Mouse (Mus musculus): Measurements from ENCODE around the gene Ptgir. TPM values are rescaled to one million over a fixed set of nuclear protein-coding genes. Genes with fewer than 3 reads are reported as not detected.
A peak's percentile ranks its signal among the peaks of the same experiment; 100 is the strongest.

The Ptgir gene
- 1 to 10 TPM; 1.2 to 2.0 TPM for total RNA-seq (2021)
- long read RNA-seq, experiment 1: 0 reads
- long read RNA-seq, experiment 2, partial matches to known transcripts: 0 of 3 reads
- long read RNA-seq, experiment 2, other reads (novel, unspliced or antisense): 0 of 3 reads

DNA sequence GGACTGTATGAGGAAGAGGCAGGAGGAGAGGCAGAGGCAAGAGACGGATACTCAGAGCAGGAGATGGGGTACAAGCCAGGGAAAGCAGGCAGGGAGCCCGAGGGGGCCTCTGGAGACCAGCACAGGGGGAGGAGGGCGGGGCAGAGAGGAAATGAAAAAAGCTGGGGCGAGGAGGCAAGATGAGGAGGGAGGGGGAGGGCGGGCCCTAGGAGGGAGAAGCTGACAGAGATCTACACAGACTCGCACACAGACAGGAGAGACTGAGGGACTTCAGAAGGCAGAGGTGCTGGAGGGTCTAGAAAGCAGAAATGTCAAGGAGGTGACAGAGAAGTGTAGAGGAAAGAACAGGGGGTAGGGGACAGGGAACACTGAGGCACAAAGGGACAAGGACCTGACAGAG, at the start of gene Ptgir:
Gene Ptgir (plus strand): TSS at position 210 of the 400 bp plus-strand sequence.
- DNase-seq: no peak

GRCm38 (mm10) chr7:16858336-16858735, 48.0 kb upstream of the Ptgir start:
- peak; percentile 40 to 69 for DNase-seq

GRCm38 (mm10) chr7:16859902-16860651, 46.2 kb upstream of the Ptgir start:
- peak; percentile 43 to 45 for DNase-seq

DNA sequence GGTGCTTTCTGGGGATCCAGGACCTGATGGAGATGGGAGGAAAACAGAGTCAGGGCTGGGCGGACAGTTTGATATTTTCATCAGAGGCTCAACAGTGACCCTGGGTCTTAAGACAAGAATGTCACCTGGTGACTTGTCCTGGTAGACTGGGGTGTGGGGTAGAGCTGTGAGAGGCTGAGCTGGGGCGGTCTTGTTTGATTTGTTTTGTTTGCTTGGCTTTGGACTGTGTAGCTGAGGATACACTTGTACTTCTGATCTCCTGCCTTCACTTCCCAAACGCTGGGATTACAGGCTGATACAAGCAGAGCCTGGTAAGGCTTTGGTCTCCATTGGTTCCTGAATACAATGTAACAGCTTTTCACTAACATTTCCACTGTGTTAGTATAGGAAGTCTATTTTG, 38.8 kb upstream of the Ptgir start:
- no peak for DNase-seq

GRCm38 (mm10) chr7:16869497-16869896, 36.8 kb upstream of the Ptgir start:
- DNase-seq: peak; percentile 45 to 66

GRCm38 (mm10) chr7:16871600-16871999, 34.7 kb upstream of the Ptgir start:
- no peak for DNase-seq

- no peak for DNase-seq
Observed at GRCm38 (mm10) chr7:16872478-16872877, 33.8 kb upstream of the Ptgir start.

DNA sequence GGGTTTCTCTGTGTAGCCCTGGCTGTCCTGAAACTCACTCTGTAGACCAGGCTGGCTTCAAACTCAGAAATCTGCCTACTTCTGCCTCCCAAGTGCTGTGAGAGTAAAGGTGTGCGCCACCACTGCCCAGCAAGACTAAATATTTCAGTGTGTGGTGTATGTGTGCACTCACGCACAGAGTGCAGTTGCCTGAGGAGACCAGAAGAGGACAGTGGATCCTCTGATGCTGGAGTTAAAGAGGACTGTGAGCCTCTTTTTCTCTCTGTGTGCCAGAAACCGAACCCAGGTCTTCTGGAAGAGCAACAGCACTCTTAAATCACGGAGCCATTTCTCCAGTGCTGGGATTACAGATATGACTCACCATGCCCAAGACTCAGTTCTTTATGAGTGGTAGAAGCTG, 32.9 kb upstream of the Ptgir start:
- no peak for DNase-seq

- DNase-seq: peak; percentile 82 to 90
Observed at GRCm38 (mm10) chr7:16874190-16874589, 32.1 kb upstream of the Ptgir start.

DNA sequence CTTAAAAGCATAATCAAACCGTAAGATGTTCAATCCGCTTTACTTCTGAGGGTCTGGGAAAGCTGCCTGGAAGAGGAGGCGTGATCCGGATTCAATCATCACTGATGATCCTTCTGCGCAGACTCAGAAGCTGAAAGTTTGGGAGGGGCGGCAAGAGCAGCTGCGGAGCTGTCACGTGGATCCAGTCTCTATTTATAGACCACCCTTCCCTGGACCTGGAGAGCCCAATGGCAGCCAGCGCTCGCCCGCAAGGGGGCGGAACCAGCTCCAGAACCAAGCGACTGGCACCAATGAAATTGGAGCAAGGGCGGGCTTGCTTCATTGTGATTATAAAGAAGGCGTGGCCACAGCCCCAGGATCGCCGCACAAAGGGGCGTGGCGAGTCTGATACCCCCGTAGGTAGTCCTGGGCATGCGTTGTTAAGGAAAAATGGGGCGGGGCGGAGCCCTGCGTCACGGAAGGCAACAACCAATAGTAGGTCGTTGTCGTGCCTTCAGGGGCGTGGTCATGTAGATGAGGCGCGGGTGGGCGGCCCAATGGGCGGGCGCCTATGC, 31.5 kb upstream of the Ptgir start:
- DNase-seq: peak; percentile 99

DNA sequence AGATGAGACGGTGACA, 31.2 kb upstream of the Ptgir start, which contains the start of gene Dact3:
Gene Dact3 (plus strand): TSS at position 8 of the 16 bp plus-strand sequence.
- DNase-seq: no peak

DNA sequence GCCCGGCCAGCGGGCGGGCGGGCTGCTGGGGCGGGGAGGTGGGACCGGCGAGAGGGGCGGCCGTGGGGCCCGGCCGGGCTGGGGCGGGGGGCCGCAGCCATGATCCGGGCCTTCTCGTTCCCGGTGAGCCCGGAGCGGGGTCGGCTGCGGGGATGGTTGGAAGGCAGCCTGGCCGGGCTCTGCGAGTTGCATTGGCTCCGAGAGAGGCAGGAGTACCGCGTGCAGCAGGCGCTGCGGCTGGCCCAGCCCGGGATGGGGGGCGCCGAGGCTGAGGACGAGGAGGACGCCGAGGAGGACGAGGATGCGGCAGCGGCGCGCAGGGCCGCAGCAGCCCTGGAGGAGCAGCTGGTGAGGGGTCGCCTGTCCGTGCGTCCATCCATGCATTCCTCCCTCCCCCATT, 31.0 kb upstream of the Ptgir start:
- DNase-seq: no peak

DNA sequence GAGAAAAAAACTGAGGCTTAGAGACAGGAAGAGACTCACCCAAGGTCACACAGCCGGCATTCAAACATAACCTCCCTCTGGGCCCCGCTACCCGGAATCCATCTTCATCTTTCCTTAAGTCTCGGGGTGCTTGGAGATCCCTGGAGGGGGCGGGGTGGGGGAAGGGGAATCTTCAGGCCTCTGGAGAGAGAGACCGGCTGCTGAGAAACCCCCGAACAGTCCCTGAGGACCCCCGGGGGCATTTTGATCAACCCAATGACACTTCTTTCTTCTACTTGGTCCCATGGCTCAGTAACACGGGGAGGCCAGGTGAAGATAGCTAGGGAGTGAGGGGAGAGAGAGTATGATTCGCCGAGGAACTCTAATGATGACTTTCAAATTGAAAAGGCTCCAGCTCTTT, 30.3 kb upstream of the Ptgir start:
- no peak for DNase-seq

DNA sequence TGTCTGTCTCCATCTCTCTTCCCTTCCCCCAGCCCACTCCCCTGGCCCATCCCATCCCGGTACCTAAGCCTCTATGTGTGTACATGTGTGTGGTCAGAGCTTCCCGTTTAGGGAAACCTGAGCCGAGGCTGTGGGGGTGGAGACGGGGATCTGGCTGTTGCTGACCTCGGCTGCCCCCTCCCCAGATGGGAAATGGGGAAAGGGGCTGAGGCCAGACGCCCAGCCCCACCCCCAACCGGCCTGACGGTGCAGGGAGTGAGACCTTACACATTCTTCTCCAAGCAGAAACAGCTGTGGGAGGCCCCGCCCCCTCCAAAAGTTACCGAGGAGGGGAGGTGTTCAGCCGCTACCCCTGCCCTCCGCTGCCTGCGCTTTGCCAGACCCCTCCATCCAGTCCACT, 29.7 kb upstream of the Ptgir start:
- DNase-seq: no peak

- DNase-seq: no peak
Observed at GRCm38 (mm10) chr7:16877717-16878116, 28.6 kb upstream of the Ptgir start.

DNA sequence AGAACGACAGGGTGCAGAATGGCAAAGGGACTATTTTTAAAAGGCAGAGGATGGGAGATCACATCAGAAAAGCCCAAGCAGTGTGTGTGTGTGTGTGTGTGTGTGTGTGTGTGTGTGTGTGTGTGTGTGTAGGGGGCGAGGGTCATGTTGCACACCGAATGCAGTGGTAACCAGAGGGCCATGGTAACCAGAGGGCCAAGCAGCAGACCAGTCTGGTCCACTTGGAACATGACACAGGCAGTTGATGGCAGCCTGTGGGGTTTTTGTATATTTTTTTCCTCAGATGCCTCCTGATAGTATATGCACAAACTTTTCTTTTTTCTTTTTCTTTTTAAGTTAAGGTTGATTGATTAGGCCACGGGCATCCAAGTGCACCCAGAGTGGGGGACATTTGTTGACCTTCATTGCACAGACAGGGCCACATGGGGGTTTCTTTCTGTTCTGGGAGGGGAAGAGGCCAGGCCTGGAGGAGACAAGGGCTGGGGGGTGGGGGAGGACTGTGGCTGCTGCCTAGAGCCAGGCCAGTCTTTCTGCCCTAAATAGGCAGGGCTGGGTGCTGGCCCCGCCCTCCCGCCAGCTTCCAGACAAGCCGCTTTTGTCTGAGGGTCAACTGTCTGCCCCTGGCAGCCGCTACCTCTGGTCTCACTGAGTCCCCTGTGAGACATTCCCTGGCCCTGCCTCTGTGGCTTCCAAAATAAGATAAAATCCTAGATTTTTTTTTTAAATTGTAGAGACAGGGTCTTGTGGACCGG, 26.3 kb upstream of the Ptgir start:
- DNase-seq: peak in 1 of 2 experiments; percentile 37

DNA sequence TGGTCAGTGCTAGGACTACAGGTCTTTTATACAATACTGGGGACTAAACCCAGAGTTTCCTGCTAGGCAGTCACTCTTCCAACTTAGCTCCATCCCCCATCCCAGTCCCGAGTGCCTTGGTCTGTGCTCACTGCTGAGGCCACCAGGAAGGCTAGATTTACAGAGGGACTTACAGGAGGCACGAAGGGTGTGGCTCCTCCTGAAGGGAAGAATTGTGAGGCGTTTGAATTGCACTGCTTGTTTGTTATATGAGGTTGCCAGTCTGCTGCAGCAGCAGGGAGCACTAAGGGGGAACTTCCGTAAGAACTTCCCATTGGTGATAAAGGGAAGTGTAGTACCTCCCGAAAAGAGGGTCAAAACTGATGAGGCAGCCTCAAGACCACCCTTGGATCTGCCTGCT, 25.7 kb upstream of the Ptgir start:
- DNase-seq: no peak

DNA sequence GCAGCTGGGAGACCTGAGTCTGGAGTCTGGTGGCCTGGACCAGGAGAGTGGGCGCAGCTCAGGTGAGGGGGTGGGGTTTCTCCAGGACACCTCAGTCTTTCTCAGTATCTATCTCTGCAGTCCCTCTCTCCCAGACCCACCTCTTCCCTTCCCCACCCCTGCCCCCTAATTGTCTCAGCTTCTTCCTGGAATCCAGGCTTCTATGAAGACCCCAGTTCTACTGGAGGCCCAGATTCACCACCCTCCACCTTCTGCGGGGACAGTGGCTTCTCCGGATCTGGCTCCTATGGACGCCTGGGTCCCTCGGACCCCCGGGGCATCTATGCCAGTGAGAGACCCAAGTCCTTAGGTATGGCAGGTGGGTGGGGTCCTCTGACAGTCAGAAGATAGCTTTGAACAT, 23.1 kb upstream of the Ptgir start:
- no peak for DNase-seq

GRCm38 (mm10) chr7:16884334-16884733, 22.0 kb upstream of the Ptgir start:
- DNase-seq: no peak

DNA sequence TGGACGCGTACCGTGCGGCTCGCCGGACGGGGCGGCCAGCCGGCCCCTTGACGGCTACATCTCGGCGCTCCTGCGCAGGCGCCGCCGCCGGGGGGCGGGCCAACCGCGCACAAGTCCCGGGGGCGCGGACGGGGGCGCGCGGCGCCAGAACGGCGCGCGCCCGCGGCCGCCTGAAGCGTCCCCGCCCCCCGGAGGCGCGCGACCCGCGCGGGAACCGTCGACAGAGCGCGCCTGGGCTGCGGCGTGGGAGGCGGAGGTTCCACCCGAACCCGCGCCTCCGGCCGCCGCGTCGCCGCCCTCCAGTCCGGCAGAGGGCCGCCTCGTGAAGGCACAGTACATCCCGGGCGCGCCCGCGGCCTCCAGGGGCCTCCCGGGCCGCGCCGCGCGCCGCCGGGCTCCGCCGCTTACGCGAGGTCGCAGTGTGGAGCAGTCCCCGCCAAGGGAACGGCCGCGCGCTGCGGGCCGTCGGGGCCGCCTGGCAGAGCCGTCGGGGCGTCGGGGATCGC, 21.0 kb upstream of the Ptgir start:
- peak in 1 of 2 experiments; percentile 21 for DNase-seq

- no peak for DNase-seq
Observed at GRCm38 (mm10) chr7:16885905-16886304, 20.4 kb upstream of the Ptgir start.

- no peak for DNase-seq
Observed at GRCm38 (mm10) chr7:16890536-16890935, 15.8 kb upstream of the Ptgir start.

DNA sequence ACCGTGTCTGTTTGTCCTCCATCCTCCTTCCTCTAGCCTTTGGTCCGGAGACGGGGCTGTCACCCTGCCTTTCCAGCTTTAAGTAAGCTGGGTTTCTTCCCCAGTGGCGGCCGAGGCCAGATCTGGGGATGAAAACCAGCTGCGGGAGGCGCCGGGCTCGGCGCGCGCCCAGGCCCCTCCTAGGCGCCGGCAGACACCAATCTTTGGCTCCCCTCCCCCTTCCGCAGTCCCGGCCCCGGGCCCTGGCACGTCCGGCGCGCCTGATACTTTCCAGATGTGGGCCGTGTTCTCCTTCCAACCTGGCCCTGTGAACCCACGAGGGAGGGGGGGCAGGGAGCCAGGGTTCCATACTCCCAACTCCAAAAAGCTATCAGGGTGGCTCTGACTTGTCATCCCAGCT, 15.3 kb upstream of the Ptgir start:
- peak; percentile 47 to 69 for DNase-seq

Data from adrenal gland, postnatal 36 days (tissue).